Mouse (Mus musculus) hindbrain, embryonic 16.5 days (tissue): ENCODE measurements at regions not wholly inside any gene's neighbourhood (a gene's known extent, or its start where the extent isn't known, plus 50 kb on each side); places are given as distances from the start of the nearest gene placed in this dataset.

Source experiments
- ATAC-seq: fragments of 200-750 bp; cut with Nextera tagmentation; 2 replicates; pipeline ENCODE4 v1.8.0; 2017; ENCODE audit warnings: moderate TSS enrichment, moderate library complexity
- H3K27ac ChIP-seq: fragments of 300-500 bp; sonication (generic); 2 replicates; pipeline ENCODE4 v1.5.1; 2014; ENCODE audit warnings: low read depth, mild to moderate bottlenecking, control low read depth, low read length, moderate library complexity
- H3K27me3 ChIP-seq: fragments of 300-500 bp; sonication (generic); replicated peaks from 2 replicates; pipeline ENCODE4 v1.6.1; 2014; ENCODE audit warnings: low read length; ENCODE audit not compliant: control insufficient read depth, insufficient read depth
- H3K36me3 ChIP-seq: fragments of 300-500 bp; sonication (generic); 2 replicates; pipeline ENCODE4 v1.6.1; 2014; ENCODE audit warnings: mild to moderate bottlenecking, low read length, moderate library complexity, mixed read lengths; ENCODE audit not compliant: control insufficient read depth, insufficient read depth
- H3K4me1 ChIP-seq: fragments of 300-500 bp; sonication (generic); 2 replicates; pipeline ENCODE4 v1.6.1; 2014; ENCODE audit warnings: low read depth, low read length; ENCODE audit not compliant: control insufficient read depth, insufficient read depth
- H3K4me2 ChIP-seq: fragments of 300-500 bp; sonication (generic); 2 replicates; pipeline ENCODE4 v1.6.1; 2014; ENCODE audit warnings: mild to moderate bottlenecking, low read length, control low read depth, moderate library complexity
- H3K4me3 ChIP-seq: fragments of 300-500 bp; sonication (generic); 2 replicates; pipeline ENCODE4 v1.5.1; 2014; ENCODE audit warnings: mild to moderate bottlenecking, low read length, control low read depth, moderate library complexity
- H3K9ac ChIP-seq: fragments of 300-500 bp; sonication (generic); 2 replicates; pipeline ENCODE4 v1.6.1; 2014; ENCODE audit warnings: low read depth, mild to moderate bottlenecking, control low read depth, low read length, moderate library complexity
- H3K9me3 ChIP-seq: fragments of 300-500 bp; sonication (generic); 2 replicates; pipeline ENCODE4 v1.6.1; 2014; ENCODE audit warnings: mild to moderate bottlenecking, low read length, moderate library complexity; ENCODE audit not compliant: control insufficient read depth
- WGBS: fragments of 180-500 bp; shearing (Covaris S2); extraction: QIAGEN DNeasy Blood & Tissue Kit; methylation state at CpG from one replicate; pipeline ENCODE4 v1.1.7; 2014; 5-methylcytosine and 5-hydroxymethylcytosine counted together

DNA sequence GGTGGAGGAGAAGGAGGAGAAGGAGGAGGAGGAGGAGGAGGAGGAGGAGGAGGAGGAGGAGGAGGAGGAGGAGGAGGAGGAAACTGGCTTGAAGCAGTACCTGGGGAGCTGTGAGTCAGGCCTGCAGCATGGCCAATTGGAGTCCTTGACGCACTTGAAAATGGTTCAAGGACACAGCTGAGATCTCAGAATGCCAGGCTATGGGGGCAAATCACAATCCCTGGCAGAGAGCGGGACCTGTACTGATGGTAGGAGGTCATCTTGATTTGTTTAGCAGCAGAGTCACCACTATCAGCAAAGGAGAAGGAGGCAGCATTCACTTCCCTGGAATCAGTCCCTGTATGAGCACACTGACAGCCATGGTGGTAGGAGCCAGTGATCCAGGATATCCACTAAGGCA is 294.1 kb downstream of the Cog6 start:
- H3K4me3 ChIP-seq: no peak overlapping the region
- no peaks in the 10 kb centered on the region for H3K4me1 ChIP-seq
- no peak overlapping the region for H3K4me2 ChIP-seq
- WGBS: 90% methylated on average over 2 of the region's 2 CpGs
- H3K27me3 ChIP-seq: no peaks in the 10 kb centered on the region
- no peak overlapping the region for H3K9ac ChIP-seq
- H3K36me3 ChIP-seq: no peaks in the 10 kb centered on the region
- no peak for ATAC-seq
- no peaks in the 10 kb centered on the region for H3K9me3 ChIP-seq
- no peak overlapping the region for H3K27ac ChIP-seq

DNA sequence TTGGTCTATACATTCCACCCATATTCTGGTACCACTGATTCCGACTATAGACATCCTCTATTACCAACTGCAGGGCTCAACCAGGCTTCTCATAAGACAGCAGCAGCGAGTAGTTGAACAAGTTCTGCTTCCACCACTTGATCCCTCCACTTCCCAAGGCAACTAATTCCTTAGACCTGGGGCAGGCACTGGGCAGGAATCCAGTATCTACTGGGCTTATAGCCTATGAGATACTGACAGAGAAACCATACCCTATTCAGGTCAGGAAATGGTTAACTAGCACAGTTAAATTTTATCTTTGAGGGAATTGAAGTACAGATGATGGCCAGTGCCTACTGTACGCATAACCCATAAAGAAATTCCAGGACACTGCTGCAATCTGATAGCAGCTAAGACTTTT is 297.9 kb downstream of the Cog6 start:
- no peaks in the 10 kb centered on the region for H3K4me1 ChIP-seq
- H3K9ac ChIP-seq: no peak overlapping the region
- no peak overlapping the region for H3K4me3 ChIP-seq
- no peaks in the 10 kb centered on the region for H3K9me3 ChIP-seq
- H3K27me3 ChIP-seq: no peaks in the 10 kb centered on the region
- no peak overlapping the region for H3K27ac ChIP-seq
- no peak for ATAC-seq
- 85% methylated on average over 3 of the region's 3 CpGs for WGBS
- no peaks in the 10 kb centered on the region for H3K36me3 ChIP-seq
- no peak overlapping the region for H3K4me2 ChIP-seq

DNA sequence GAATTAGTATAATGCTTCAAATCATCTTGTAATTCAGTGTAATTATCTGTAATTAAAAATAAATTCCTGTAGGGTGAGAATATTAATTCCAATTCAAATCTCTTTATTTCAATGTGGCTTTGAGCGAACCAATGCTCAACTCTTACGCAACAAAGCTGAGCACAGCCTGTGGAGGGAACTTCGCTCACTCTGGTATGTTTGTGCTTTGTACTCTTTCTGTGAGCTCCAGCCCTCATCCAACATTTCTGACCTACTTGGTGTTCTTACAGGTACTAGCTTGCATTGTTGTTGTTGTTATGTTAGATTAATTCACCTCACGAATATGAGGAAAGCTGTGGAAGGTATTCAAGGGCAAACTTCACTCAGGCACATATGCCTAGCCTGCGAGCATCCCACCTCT is 299.7 kb downstream of the Cog6 start:
- ATAC-seq: no peak
- 83% methylated on average over 5 of the region's 5 CpGs for WGBS
- Histone ChIP-seq H3K36me3 (no peaks in the 10 kb centered on the region), H3K9ac (no peak overlapping the region), H3K27me3 (no peaks in the 10 kb centered on the region), H3K9me3 (no peaks in the 10 kb centered on the region), H3K4me1 (no peaks in the 10 kb centered on the region), H3K27ac (no peak overlapping the region), H3K4me3 (no peak overlapping the region), H3K4me2 (no peak overlapping the region)

DNA sequence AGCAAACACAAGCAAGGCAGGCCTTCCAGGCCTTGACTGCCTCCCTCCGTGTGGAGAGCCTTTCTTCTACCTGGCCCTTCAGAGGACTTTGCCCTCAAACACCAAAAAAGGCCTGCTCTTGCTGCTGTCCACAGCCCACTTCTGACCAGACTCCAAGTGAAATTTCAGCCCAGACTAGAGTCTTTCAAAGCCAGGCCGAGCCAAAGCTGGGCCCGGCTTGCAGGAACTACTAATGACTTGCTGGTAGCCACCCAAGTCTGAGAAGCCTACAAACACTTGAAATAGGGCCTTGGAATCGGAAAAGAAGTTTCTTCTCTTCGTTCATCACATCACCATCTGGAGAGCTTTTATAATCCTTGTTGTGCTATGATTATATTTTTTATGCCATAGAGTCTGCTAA is 304.9 kb downstream of the Cog6 start:
- Histone ChIP-seq H3K27ac (no peak overlapping the region), H3K9me3 (no peaks in the 10 kb centered on the region), H3K27me3 (no peaks in the 10 kb centered on the region; the same call in 1 of the 2 replicates), H3K36me3 (no peaks in the 10 kb centered on the region), H3K9ac (no peak overlapping the region), H3K4me1 (no peaks in the 10 kb centered on the region), H3K4me2 (no peak overlapping the region), H3K4me3 (no peak overlapping the region)
- WGBS: 89% methylated on average over 5 of the region's 5 CpGs
- ATAC-seq: no peak

DNA sequence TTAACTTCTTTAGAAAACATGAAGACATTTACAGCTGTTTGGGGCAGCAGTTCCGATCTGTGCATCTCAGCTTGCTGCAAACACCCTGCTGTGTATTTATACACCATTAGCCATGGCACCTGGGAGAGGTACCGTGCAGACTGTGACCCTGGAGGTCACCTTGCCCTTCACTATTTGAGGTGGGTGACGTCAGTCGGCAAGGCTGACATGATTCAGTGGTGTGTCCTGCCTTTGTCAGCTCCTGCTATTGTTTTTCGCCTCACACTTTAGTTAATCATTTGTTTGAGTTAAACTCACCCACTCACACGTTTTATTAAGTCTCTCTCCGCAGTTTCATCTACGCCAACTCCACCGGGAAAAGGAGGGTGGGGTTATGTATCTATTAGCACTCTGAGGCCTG is 305.9 kb downstream of the Cog6 start:
- H3K4me1 ChIP-seq: no peaks in the 10 kb centered on the region
- no peaks in the 10 kb centered on the region for H3K9me3 ChIP-seq
- WGBS: 46% methylated on average over 9 of the region's 9 CpGs
- H3K4me3 ChIP-seq: no peak overlapping the region
- H3K9ac ChIP-seq: no peak overlapping the region
- no peaks in the 10 kb centered on the region for H3K36me3 ChIP-seq
- no peaks in the 10 kb centered on the region; the same call in 1 of the 2 replicates for H3K27me3 ChIP-seq
- no peak overlapping the region for H3K4me2 ChIP-seq
- no peak overlapping the region for H3K27ac ChIP-seq
- ATAC-seq: no peak

DNA sequence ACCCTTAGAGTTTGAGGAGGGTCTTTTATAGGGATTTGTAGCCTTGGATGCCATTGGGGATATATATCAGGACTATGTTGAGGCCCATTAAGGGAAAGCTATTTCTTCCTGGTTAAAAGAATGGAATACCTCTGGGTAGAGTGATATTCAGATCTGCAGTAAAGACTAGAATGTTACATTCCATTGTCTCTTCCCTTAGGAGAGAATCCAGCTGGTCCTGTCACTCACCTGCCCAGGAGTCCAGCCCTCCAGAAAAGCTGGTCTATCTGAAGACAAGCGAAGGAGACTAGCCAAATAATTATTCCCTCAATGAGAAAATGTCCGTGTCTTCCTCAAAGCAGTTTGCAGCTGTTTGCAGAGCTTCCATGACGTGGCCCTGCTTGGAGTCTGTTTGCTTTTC is 308.3 kb downstream of the Cog6 start:
- Histone ChIP-seq H3K27me3 (no peaks in the 10 kb centered on the region; the same call in 1 of the 2 replicates), H3K27ac (no peak overlapping the region)
- 76% methylated on average over 3 of the region's 3 CpGs for WGBS

DNA sequence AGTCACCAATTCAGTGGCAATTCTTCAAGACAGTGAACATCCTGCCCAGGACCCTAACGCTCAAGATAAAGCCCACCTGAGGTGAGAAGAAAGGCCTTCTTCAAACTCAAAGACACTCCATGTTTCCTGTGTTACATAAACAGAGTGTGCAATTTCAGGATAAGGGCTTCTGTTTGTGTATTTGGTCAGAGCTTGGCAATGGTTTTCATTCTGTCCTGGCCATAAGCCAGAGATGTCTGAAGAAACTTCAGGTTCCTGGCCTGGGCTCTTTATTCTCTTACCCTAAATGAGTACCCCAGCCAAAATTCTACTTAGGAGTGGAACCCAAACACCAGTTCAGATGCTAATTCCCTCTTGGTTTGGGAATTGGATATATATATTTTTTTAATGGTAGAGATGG is 308.7 kb downstream of the Cog6 start:
- H3K9ac ChIP-seq: no peak overlapping the region
- no peak for ATAC-seq
- no peaks in the 10 kb centered on the region for H3K4me1 ChIP-seq
- no peaks in the 10 kb centered on the region for H3K36me3 ChIP-seq
- H3K4me2 ChIP-seq: no peak overlapping the region
- H3K27me3 ChIP-seq: no peaks in the 10 kb centered on the region; the same call in 1 of the 2 replicates
- no peak overlapping the region for H3K4me3 ChIP-seq
- WGBS: 52% methylated on average over 1 of the region's 1 CpGs
- no peak overlapping the region for H3K27ac ChIP-seq
- H3K9me3 ChIP-seq: no peaks in the 10 kb centered on the region

More for the DNA sequence above, 308.3 kb downstream of the Cog6 start:
- Histone ChIP-seq H3K9me3 (no peaks in the 10 kb centered on the region), H3K4me1 (no peaks in the 10 kb centered on the region), H3K4me2 (no peak overlapping the region), H3K4me3 (no peak overlapping the region), H3K9ac (no peak overlapping the region), H3K36me3 (no peaks in the 10 kb centered on the region)
- ATAC-seq: no peak

DNA sequence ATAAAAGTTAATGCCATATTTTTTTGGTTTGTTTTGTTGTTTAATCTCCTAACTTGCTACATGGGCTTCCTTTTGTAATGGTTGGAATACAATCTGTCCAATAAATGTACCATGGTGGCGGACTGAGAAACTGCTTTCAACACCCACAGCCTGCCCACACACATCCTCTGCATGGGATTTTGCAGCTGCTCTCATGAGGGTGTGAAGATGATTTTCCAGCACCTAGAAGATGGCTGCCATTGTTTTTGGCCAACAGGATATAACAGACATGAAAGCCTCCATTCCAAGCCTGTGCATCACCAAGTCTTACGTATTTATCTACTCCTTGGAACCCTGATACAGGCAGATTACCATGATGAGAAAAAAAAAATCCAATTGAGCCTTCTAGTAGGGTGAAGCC is 310.4 kb downstream of the Cog6 start:
- no peak for ATAC-seq
- Histone ChIP-seq H3K27ac (no peak overlapping the region), H3K4me1 (no peaks in the 10 kb centered on the region), H3K9me3 (no peaks in the 10 kb centered on the region), H3K36me3 (no peaks in the 10 kb centered on the region), H3K27me3 (no peaks in the 10 kb centered on the region; the same call in 1 of the 2 replicates), H3K4me2 (no peak overlapping the region), H3K9ac (no peak overlapping the region), H3K4me3 (no peak overlapping the region)
- 93% methylated on average over 2 of the region's 2 CpGs for WGBS

DNA sequence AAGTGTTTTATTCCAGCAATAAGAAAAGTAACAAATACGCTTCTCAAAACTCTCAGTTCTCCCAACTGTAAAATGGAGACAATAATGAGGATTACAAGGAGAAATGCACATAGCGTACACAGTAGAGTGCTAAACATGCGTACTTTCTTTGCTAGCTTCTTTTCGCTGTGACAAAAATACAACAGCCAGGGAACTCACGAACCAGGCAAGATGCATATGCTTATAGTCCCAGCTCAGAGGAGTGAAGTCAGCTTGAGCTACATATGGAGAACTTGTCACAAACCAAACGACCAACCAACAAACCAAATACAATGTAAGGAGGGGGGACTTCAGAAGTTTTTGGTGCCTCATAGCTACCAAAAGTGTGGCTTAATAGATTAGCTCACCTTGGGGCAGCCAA is 313.3 kb downstream of the Cog6 start:
- Histone ChIP-seq H3K4me2 (no peak overlapping the region), H3K9me3 (no peaks in the 10 kb centered on the region), H3K36me3 (no peaks in the 10 kb centered on the region), H3K9ac (no peak overlapping the region), H3K27ac (no peak overlapping the region), H3K4me3 (no peak overlapping the region), H3K27me3 (no peaks in the 10 kb centered on the region; the same call in 1 of the 2 replicates), H3K4me1 (no peaks in the 10 kb centered on the region)
- no peak for ATAC-seq
- WGBS: 91% methylated on average over 6 of the region's 6 CpGs

DNA sequence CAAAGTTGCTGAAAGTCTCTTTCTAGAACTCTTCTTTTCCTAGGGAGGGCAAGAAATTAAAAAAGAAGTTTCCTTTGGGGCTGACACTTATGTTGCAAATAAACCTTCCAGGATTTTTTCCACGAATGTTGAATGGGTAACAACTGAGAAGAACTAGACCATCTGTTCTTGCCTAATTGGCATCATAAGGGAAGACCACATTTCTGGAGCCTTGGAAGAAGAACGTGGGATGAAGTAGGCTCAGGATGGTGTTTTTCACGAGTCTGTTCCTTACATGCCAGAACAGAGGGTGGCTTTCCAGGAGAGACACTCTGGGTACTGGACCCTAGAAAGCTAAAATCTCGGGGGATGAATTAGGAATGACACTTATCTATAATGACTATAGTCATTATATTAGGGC is 314.1 kb downstream of the Cog6 start:
- Histone ChIP-seq H3K27me3 (no peaks in the 10 kb centered on the region), H3K36me3 (no peaks in the 10 kb centered on the region), H3K4me3 (no peak overlapping the region), H3K27ac (no peak overlapping the region), H3K9me3 (no peaks in the 10 kb centered on the region), H3K9ac (no peak overlapping the region), H3K4me1 (no peaks in the 10 kb centered on the region), H3K4me2 (no peak overlapping the region)
- no peak for ATAC-seq
- 83% methylated on average over 4 of the region's 4 CpGs for WGBS
